Mouse (Mus musculus): ENCODE results near the gene Mavs. TPM values are rescaled to one million over a fixed set of nuclear protein-coding genes. Genes with fewer than 3 reads are reported as not detected.

Gene Mavs
- 1 to 10 TPM; 6.8 to 7.4 TPM for total RNA-seq (2021)
- long read RNA-seq, partial matches to known transcripts = 0 of 4 reads
- long read RNA-seq, other reads (novel, unspliced or antisense) = 2 of 4 reads

DNA sequence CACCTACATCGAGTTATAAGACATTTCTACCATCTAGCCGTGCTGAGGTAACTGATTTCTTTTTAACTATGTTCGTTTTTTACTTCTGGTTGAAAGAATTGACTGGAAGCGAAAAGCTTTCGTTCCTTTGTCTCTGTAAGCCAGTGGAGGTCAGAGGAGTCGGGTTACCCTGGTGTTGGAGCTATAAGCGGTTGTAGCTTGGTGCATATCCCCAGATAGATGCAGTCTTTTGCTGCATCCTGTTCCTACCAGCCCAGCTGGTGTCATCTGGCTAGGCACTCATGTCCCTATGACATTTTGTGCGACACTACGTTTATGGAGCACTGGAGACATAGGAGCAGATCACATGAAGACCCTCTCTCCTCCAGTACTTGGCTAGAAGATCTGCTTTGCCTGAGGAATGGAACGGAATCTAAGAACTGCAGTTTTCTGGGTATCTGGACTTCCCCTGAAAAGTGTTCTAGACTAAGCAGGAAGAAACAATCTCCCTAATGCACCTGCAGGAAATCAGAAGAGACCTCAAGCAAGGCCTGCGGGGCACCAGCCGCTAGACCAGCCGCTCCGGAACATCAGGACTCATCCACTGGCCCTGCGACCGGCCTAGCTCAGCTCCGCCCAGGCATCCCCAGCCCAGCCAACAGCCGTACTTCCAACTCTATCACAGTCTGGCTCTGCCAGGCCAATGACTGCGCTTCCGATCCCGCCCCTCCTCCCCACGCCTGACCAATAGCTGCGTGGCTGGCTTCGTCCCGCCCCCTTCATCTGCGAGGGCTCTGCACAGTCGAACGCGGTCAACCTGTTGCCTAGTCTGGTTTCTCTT lies at the start of gene Mavs:
Gene Mavs (plus strand): TSS at position 757 of the 820 bp plus-strand sequence.
- peak; percentile 90 to 93 for DNase-seq (ENCODE audit: low spot score in 2 of 2)

DNA sequence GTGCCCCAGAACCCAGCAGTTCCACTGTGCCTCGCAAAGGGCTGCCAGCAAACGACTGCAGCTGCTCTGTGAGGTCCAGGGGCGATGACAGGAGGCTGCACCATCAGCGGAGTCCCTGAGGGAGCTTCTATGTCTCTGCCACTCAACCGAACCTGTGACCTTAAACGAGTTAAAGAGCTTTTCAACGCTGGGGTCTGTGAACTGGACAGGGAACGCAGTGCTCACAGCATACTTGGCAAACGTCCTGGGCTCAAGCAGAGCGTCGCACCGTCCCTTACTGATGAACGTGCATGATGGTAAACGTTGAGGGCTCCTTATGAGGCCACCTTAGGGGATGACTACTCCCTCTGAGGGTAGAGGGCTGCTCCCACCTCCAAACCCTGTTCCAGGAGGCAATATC lies 47.5 kb upstream of the Mavs start:
- no peak for DNase-seq (ENCODE audit: low spot score in 2 of 2)

GRCm38 (mm10) chr2:131186771-131187601 lies 46.9 kb upstream of the Mavs start, which contains the start of the genes Cdc25b and Spef1:
Cdc25b (plus strand) TSS chr2:131186949.
Spef1 (minus strand) TSS chr2:131187282.
- DNase-seq (ENCODE audit: low spot score in 2 of 2) = peak; percentile 64 to 79

- no peak for DNase-seq (ENCODE audit: low spot score in 2 of 2)
These were observed 46.3 kb upstream of the Mavs start for GRCm38 (mm10) chr2:131187602-131187922.

DNA sequence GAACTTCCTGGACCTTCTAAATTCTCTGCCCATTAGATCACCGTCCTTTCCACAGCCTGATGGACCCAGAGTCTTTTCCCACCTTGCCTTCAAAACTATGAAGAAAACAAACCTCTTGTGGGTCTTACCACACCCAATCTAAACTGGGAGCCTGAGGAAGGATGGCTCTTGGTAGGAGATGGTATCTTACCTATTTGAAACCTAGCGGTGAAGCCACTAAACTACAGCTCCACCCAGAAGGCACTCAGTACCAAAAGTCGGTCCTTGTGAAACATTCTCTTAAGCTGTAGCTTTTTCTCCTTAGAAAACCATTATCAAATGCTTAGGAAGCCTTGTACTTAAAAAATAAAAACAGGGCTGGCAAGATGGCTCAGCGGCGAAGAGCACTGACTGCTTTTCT lies 45.6 kb upstream of the Mavs start:
- DNase-seq (ENCODE audit: low spot score in 2 of 2) = no peak

DNA sequence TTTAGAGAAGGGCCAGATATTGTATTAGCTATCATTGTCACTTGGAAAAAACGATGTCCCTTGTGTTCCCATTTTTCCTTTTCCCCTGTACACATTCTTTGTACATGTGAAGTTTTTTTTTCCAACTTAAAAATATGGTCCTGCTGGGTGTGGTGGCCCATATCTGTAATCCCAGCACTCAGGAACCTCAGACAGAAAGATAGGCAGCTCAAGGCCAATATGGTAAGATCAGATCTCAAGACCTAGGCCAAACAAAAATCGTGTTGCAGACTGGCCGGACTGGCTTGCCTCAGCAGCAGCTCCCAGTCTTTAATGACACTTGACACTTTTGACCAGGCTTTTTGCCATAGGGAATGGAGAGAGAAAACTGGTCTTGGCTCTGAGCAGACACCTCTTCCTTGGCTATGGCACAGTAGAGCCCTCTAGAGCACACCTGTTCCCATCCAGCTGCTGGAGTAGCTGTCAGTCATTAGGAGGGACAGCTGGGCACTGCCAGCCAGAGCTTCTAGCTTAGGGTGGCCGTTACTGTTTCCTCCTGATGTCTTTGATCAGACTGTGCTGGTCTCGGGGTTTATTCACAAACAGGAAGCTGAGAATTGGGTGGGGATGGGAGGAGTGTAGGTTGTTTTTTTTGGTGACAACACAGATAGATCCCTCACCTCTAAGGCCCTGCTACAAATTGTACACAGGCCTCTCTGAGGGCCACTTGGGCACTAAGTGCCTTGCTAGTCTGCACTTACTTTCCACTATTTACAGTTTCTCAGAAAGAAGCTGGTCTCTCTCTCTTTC lies 44.1 kb upstream of the Mavs start:
- no peak for DNase-seq (ENCODE audit: low spot score in 2 of 2)

GRCm38 (mm10) chr2:131190344-131191004 lies 43.4 kb upstream of the Mavs start:
- no peak for DNase-seq (ENCODE audit: low spot score in 2 of 2)

GRCm38 (mm10) chr2:131191005-131191390 lies 42.9 kb upstream of the Mavs start:
- no peak for DNase-seq (ENCODE audit: low spot score in 2 of 2)

- DNase-seq (ENCODE audit: low spot score in 2 of 2) = no peak
These were observed 37.1 kb upstream of the Mavs start for GRCm38 (mm10) chr2:131196606-131197316.

DNA sequence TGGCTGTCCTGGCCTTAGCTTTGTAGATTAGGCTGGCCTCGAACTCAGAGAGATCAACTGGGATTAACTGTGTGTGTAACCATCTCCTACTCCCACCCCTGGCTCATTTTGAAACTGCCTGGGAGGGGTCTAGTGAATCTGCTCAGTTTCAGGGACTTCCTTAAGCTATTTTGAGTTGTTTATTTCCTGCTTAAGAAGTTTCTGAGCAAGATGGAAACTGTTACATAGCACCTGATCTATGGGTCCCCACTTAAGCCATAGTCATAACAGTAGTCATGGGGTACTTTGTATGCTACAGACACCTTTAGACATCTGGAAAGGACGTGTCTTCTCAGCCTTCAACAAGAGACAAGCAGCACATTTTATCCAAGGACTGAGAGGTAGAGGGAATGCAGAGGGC lies 33.2 kb upstream of the Mavs start:
- no peak for DNase-seq (ENCODE audit: low spot score in 2 of 2)

DNA sequence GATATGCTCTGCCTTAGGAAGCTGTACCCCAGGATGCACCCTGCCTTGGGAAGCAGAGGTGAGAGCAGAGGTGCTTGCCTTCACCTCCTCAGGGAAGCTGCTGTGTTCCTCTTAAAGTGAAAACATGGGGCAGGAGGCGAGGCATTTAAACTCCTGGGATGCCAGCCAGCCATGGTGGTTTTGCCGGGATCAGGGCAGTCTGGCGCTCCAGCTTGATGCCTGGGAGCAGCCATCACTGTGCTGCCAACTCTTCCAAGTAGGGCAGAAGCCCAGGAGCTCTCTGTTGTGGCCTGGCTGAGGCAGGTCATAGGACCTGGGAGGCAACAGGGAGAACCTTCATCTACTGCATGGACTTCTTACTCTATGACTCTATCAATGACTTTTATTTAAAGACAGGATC lies 32.6 kb upstream of the Mavs start:
- DNase-seq (ENCODE audit: low spot score in 2 of 2) = no peak

DNA sequence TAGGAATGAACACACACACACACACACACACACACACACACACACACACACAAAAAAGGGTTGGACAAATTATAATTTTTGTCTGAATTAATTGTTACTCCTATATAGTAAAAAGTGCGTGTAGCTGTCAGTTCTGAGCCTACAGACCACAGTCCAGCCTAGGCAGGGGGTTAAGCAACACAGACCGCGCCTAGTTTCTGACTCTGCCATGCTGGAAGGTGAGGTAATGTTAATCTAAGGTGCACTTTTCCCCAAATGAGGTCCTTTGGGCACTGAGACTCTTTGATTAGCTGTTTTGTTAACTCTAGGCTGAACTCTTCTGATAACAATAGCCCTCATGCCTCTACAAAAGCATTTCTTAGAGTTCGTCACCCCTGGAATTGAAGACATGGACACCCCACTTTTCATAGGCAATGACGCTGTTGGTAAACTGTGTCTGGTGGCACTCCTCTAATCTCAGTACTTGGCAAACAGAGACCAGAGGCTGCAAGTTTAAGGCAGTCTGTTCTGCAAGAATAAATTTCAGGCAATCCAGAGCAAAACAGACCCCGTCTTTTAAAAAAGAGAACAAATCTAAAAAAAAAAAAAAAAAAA lies 29.9 kb upstream of the Mavs start:
- no peak for DNase-seq (ENCODE audit: low spot score in 2 of 2)

DNA sequence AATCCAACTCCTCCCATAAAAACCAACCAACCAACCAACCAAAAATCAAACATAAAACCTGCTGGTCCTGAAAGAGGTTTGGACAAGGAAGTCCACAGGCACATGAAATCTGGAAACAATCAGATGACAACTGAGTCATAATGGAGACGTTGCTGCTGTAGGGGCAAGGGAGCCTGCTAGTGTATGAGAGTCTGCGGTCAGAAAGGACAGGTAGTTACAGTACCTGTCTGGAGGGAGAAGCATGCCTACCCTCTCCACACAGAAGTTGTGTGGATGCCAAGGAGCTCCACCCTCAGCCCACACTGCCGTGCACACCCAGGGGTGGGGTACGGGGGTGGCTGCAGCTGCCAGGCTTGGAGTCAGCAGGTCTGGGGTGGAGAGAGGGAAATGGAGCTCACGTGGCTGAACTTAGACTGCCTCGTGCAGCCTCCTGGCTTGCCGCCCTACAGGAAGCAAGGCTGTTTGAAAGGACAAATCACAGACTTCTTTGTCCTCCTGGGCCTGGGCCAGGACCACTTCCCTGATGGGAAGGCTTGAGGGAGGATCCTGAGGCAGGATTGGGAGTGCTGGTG lies 29.4 kb upstream of the Mavs start:
- DNase-seq (ENCODE audit: low spot score in 2 of 2) = peak; percentile 84 to 87

- no peak for DNase-seq (ENCODE audit: low spot score in 2 of 2)
These were observed 28.2 kb upstream of the Mavs start for GRCm38 (mm10) chr2:131205521-131206182.

DNA sequence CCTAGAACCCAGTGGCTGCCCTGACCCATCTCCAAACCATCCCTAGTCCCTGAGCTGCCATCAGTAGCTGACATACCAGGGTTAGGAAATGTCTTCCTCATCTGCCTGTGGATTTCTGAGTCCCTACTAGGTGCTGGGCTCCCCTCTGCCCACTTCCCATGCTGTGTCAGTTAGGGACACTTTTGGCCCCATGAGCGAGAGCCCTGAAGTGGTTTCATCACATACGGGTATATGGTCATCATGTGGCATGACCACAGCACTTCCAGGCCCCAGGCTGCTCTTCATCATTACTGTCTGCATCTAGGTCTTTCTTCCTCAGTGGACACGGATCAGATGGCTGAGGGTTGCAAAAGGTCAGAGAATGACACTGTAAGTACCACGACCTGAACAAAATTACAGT lies 27.1 kb upstream of the Mavs start, which contains the start of gene Ap5s1:
Gene Ap5s1 (plus strand): TSS at position 301 of the 400 bp plus-strand sequence.
- no peak for DNase-seq (ENCODE audit: low spot score in 2 of 2)

DNA sequence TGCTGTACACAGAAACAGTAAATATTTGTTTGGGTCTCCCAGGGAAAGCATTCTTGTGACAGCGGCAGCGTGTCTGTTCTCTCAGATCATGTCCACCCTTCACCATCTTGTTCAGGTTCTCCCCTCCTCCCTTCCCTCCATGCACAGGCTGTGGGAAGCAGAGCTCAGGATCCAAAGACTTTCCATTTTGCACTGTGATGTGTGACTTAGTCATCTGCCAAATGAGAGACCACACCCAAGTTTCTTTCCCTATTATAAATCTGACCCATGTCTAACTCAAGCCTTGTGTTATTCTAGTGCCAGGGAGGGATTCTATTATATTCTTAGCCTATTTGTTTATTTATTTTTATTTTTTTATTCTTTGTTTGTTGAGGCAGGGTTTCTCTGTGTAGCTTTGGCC lies 25.5 kb upstream of the Mavs start:
- DNase-seq (ENCODE audit: low spot score in 2 of 2) = no peak

- no peak for DNase-seq (ENCODE audit: low spot score in 2 of 2)
These were observed 24.6 kb upstream of the Mavs start for GRCm38 (mm10) chr2:131209125-131209795.
